Mouse (Mus musculus): ENCODE results near the gene Slx4ip.

Gene Slx4ip

DNA sequence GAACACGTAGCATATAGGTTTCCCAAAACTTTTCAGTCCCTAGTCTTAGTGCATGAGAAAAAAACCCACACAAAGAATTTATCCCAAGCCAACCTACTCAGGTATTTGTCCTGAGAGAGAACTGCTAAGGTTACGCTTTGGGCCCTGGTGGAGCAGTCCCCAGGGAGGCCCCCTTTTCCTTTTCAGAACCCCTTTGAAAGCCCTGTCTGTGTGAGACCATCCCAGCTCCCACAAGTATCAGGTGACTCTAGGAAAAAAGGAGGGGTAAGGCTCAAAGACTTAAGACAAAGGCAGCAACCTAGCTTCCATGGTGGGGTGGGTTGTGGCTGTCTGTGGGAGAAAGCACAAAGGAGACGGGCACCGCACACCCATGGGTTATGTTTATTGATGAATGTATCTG lies 216.2 kb downstream of the Slx4ip start:
- no peak for DNase-seq (ENCODE audit: low spot score)

DNA sequence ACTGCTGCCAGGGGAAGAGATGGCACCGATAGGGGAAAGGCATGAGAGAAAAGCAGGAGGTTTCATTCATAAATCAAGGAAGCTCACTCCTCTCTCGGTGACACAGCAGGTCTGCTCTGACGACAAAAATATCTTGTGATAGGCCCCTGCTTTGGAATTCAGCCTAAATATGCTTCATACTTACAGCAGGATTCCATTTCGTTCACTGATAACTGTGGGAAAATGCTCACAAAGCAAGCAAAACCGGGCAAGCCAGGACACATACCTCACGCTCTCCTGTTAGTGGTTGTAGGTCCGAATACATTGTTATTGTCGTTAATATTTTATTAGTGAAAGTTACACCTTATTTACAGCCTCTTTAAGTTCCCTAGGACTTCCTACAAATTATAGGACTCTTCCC lies 216.9 kb downstream of the Slx4ip start:
- no peak for DNase-seq (ENCODE audit: low spot score)

DNA sequence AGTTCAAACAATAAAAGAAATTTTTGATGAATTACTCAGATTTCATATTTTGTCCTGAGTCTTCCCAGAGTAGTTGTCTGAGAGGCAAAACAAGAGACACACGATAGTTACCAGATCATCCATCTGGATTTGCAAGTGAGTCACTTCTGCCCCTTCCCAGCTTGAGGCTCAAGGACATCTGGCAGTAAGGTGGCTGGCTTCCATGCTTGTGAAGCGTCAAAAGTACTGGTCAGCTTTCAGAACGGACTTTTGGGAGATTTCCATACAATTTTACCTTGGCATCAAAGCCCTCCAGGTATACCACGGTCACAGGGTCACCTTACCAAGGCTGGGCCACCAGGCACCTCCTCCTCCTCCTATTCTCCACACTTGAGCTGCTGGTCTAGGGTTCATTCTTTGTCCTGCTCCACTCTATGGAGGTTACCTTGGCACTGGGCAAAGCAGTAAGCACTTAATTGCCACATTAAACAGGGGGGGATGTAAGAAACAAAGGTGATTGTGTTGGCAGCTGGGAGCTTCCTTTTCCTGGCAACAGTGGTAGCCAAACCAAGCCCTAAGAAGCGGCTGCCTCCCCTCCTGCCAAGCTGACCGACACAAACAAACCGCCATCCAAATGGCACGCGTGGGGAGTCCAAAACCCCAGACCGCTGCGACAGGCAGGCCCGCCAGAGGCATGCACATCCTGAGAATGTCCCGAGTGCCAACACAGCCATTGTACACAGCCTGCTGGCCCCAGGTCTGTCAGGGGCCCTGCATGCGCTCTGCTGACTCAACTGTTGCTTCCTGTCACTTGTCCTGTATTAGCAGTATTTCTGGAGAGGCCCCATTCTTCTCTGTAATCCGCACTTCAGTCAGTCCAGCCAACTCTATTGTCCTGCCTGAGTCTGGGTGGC lies 218.5 kb downstream of the Slx4ip start:
- DNase-seq (ENCODE audit: low spot score): no peak

DNA sequence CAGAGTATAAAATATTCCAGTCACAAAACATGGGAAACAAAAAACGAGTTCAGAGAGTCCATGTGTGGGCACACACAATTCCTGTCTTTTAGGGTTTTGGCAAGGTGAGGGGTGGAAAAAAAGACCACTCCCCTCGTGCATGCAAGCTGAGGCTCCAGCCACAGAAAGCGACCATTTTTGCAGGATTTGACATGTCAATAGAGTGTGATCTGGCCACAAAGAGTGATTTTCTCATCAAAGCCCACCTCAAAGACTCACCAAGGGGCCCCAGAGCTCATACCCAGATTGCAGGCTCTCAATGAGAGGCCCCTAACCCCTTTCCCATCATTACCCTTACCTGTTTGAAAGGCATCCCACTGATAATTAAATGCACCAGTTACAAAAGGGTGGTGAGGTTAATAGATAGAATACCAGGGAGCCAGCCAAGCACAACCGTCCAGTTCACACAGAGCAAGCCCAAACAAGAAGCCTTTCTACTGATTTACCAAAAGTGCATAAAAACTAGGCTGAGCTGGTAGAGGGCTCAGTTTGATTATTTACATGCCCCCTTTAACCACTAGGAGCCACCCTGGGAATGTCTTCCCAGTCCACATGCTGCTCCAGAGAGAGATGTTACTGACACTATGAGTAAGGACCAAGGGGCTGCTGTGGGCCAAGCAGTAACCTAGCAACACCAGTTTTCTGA lies 219.3 kb downstream of the Slx4ip start:
- DNase-seq (ENCODE audit: low spot score): no peak

DNA sequence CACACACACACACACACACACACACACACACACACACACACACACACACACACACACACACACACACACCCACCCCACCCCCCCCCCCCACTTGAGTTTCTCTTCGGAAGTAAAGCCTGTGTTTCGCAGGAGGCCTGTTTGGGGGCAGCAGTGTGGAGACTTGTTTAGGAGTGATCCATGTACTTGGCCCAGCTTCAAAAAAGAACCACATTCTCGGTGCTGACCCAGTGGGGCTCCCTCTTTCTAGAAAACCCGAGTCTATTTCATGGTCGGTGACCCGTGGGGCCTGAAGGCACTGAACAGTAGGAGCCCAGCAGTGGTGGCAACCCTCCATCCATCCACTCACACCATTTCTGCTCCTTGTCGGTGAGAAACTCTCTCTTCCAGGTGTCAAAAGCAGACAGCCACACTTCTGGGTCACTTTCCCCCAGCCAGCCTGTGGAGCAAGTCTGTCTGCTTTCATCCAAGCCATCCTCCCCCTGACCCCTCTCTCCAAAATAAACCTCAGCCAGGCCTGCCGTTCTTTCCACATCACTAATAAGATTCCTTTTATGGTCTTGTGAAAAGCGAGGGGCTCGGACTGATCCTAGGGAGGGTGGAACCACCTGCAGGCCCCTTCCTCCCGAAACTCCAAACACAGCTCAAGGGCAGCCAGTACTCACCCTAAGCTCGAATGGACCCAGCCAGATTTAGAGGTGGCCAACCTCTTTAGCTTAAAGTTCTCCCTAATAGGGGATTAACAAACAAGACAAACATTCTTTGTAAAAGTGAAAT lies 222.5 kb downstream of the Slx4ip start:
- no peak for DNase-seq (ENCODE audit: low spot score)

DNA sequence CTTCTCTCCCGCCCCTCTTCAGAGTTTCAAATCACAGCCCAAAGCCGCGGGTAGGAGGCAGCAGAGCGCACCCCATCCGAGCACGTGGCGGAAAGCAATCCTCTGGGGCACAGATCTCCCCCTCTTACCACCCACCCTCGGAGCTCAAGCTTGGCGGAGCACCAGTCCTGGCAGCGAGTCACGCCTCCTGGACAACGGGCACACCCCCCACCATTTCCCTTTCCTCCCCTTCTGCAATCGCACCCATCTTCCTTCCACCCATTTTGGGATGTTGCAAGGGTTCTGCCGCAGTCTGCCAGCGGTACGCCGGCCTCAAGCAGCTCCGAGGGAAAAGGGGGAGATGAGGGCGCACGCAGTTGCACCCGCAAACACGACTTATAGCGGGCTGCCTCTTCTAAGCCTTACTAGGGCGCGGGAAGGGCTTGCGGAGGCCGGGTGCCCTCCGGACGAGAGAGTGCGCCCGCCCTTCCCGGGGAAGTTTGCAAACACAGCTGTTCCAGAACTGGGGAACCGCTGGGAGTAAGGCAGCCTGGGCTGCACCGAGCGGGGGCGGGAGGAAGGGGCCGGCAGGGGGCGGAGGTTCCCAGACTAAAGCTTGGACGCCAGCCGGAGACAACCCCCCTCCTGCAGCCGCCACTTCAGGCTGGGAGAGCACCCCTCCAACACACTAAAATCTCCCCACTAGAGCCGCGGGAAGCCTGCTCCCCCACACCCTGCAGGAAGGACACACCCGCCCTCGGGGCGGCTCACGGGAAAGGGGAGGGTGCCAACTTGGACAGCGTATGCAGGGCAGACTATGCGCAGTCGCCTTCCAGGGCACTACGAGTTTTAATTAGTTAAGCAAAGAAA lies 223.5 kb downstream of the Slx4ip start:
- peak; percentile 53 for DNase-seq (ENCODE audit: low spot score)

DNA sequence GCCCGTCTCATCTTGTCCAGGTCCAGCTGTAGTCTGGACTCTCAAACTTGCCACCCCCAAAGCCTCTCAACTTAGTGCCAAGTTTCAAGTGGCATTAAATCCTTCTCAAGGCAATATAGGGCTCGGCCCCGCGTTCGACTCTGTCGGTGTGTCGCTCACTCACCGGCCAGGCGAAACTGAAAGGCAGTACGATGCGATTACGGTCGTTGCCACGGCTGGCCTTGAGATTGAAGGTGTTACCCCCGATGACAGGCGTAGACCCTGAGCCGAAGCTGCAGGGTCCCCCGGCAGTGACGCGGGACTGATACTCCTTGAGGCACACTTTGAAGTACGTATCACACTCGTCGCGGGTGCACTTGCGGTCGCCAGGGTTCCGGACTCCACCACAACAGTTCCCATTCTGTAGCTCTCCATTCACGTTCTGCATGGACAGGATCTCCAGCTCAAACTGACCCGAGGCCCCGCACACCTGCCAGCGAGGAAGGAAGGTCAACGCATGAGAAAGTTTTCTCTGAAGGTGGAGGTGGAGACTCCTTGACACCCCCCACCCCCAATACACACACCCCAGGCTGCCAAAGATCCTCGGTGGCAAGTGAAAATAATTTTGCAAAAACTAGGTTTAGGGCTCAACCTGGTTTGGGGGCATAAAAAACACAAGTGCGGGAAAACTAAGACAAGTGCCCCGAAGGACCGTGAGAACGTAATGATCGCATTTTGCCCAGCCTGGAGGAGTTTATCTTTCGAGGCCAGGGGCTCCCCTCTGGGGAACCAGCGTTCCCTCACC lies 224.4 kb downstream of the Slx4ip start:
- no peak for DNase-seq (ENCODE audit: low spot score)

DNA sequence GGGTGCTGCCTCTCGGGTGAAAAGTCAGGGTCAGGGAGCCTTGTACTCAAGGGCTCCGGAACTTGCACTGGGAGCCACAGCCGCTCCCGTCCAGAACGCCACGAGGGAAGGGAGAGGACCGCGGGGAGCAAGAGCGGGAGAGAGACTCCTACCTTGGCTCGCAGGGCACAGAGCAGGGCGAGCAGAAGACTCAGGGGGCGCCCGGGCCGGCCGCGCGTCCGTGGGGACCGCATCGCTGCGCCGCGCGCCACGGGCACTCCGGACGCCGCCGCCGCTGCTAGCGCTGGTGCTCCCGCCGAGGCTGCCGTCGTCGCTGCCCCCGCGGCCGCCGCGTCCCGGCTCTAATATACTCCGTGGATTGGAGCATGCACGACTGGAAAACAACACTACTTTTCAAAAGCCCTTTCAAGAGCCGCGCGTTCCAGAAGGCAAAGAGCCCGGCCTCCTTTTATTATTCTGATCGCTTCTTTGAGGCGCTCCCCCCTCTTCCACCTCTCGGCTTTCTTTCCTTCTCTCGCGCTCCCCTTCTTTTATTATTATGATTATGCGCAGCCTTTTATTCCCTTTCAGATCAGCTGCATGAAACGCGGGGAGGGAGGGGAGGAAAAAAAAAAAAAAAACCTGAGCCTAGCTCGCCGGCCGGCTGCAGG lies 225.1 kb downstream of the Slx4ip start, which contains the start of gene Jag1:
Gene Jag1 (minus strand): TSS at position 620 of the 650 bp plus-strand sequence.
- no peak for DNase-seq (ENCODE audit: low spot score)

DNA sequence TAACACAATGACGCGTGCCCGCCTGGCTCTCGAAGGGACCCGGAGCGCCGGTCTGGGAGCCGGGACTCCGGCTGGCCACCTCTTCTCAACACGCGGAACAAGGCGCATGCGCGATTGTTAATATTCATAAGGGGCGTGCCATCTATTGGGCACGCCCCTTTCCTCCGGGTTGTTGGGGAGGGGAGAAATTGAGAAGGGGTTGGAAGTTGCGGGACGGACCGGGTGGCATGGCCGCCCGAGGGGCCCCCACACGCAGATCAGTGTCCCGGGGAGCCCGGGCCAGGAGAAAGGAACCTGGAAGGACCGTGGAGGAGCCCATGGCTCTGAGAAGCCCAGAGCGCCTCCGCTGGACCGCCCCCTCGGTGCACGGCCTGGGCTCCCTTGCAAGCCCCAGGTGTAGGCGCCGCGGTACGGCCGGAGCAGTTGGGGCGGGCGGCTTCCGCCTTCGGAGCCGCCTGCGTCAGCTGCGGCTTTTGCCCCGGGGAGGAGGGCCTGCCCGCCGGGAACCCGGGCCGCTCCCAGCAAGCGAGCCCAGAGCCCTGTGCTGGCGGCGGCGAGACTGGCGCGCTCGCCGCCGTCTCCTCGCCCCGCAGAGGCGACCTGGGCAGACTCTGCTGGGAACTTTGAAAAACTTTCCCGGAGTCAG lies 225.8 kb downstream of the Slx4ip start:
- peak; percentile 79 for DNase-seq (ENCODE audit: low spot score)

DNA sequence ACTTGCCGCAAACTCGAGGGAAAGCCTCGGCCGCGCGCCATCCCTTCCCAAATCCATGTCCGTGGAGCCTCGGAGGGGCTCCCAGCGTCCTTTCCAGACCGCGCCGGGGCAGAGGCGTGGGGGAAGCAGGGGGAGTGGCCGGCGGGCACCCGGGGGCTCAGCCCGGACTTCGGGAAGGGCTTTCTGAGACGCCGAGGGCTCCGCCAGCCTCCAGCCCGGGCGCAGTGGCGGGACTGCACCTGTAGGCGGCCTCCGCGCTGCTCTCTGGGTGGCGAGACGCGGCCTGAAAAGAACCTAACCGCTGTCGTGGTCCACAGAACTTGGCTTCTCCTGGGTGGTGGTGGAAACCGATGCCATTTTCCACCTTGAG lies 226.3 kb downstream of the Slx4ip start:
- peak; percentile 58 for DNase-seq (ENCODE audit: low spot score)
